Mouse (Mus musculus): ENCODE data around the gene Cd52. TPM values are rescaled to one million over a fixed set of nuclear protein-coding genes. Genes with fewer than 3 reads are reported as not detected.

The Cd52 gene
- polyA plus RNA-seq, 1 experiment, result not detected

DNA sequence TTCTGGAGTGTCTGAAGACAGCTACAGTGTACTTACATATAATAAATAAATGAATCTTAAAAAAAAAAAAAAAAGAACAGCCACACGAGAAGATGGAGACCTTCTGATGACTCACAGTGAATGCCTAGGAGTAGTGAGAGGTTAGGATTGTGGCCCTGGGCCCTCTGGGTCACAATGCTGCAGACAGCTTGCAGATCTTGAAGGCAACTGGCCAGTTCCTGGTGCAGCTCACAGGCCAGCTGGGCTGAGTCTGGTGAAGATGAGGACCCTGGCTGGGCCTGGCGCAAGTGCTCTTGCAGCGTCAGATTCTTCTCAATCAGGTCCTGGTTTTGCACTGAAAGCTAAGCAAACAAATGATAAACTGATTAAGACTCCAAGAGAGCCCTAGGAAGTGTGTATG is 37.2 kb upstream of the Cd52 start:
- H3K27me3 ChIP-seq (ENCODE audit: control insufficient read depth, insufficient read depth, insufficient read length), result no peaks in the 10 kb centered on the region
- peaks cover 8% of the 10 kb centered on the region for H3K79me3 ChIP-seq (ENCODE audit: low read depth)
- H3ac ChIP-seq (ENCODE audit: control insufficient read depth, insufficient read length, low read depth), result no peak overlapping the region
- no peaks in the 10 kb centered on the region for H3K36me3 ChIP-seq (ENCODE audit: control insufficient read depth, insufficient read depth)
- no peak overlapping the region for H3K4me3 ChIP-seq (ENCODE audit: insufficient read depth, poor library complexity, severe bottlenecking)
- peaks cover 14% of the 10 kb centered on the region for H3K79me2 ChIP-seq (ENCODE audit: control insufficient read depth, insufficient read depth)
- TF ChIP-seq CTCF (IDR thresholded peaks at IDR 0.05; ENCODE audit: control insufficient read depth, insufficient read depth, insufficient read length) (no peak), USF1 (IDR thresholded peaks at IDR 0.05; ENCODE audit: low read depth) (no peak), FOSL1 (IDR thresholded peaks at IDR 0.05; ENCODE audit: insufficient read depth, low read length, poor library complexity, severe bottlenecking) (no peak)

- no peak overlapping the region for H3ac ChIP-seq (ENCODE audit: control insufficient read depth, insufficient read length, low read depth)
- peaks cover 5% of the 10 kb centered on the region for H3K36me3 ChIP-seq (ENCODE audit: control insufficient read depth, insufficient read depth)
- peaks cover 17% of the 10 kb centered on the region for H3K79me2 ChIP-seq (ENCODE audit: control insufficient read depth, insufficient read depth)
- peaks cover 8% of the 10 kb centered on the region for H3K79me3 ChIP-seq (ENCODE audit: low read depth)
- TF ChIP-seq CEBPB (IDR thresholded peaks at IDR 0.05; ENCODE audit: low read depth) (no peak), MYOG (IDR thresholded peaks at IDR 0.05; ENCODE audit: control insufficient read depth, extremely low read depth, insufficient read length) (no peak), MAX (IDR thresholded peaks at IDR 0.05) (no peak), USF1 (IDR thresholded peaks at IDR 0.05; ENCODE audit: low read depth) (no peak), MYOD1 (IDR thresholded peaks at IDR 0.05; ENCODE audit: control insufficient read depth, insufficient read length, low read depth) (no peak), CTCF (IDR thresholded peaks at IDR 0.05; ENCODE audit: control insufficient read depth, insufficient read depth, insufficient read length) (no peak), FOSL1 (IDR thresholded peaks at IDR 0.05; ENCODE audit: insufficient read depth, low read length, poor library complexity, severe bottlenecking) (no peak)
- H3K4me3 ChIP-seq (ENCODE audit: insufficient read depth, poor library complexity, severe bottlenecking), result no peak overlapping the region
- no peaks in the 10 kb centered on the region for H3K27me3 ChIP-seq (ENCODE audit: control insufficient read depth, insufficient read depth, insufficient read length)
Measured at GRCm38 (mm10) chr4:134129482-134129881, 34.6 kb upstream of the Cd52 start.

- H3K79me2 ChIP-seq (ENCODE audit: control insufficient read depth, insufficient read depth), result peaks cover 17% of the 10 kb centered on the region
Measured at GRCm38 (mm10) chr4:134128983-134129362, 34.1 kb upstream of the Cd52 start.

GRCm38 (mm10) chr4:134128221-134128982 is 33.5 kb upstream of the Cd52 start, which contains the start of gene Sh3bgrl3:
Gene Sh3bgrl3 (minus strand): TSS chr4:134128789.
- H3ac ChIP-seq (ENCODE audit: control insufficient read depth, insufficient read length, low read depth), result peak within 1 kb of the TSS; percentile 72
- H3K36me3 ChIP-seq (ENCODE audit: control insufficient read depth, insufficient read depth), result peaks cover 5% of the 10 kb centered on the region
- peaks cover 8% of the 10 kb centered on the region for H3K79me3 ChIP-seq (ENCODE audit: low read depth)
- TF ChIP-seq USF1 (IDR thresholded peaks at IDR 0.05; ENCODE audit: low read depth), result no peak
- peak; percentile 18 for TF ChIP-seq MAX (IDR thresholded peaks at IDR 0.05)
- H3K4me3 ChIP-seq (ENCODE audit: insufficient read depth, poor library complexity, severe bottlenecking), result peak within 1 kb of the TSS; percentile 64
- peaks cover 17% of the 10 kb centered on the region for H3K79me2 ChIP-seq (ENCODE audit: control insufficient read depth, insufficient read depth)
- no peaks in the 10 kb centered on the region for H3K27me3 ChIP-seq (ENCODE audit: control insufficient read depth, insufficient read depth, insufficient read length)

More at GRCm38 (mm10) chr4:134128983-134129362, 34.1 kb upstream of the Cd52 start:
- Histone ChIP-seq H3ac (ENCODE audit: control insufficient read depth, insufficient read length, low read depth) (peak overlapping the region; percentile 59), H3K36me3 (ENCODE audit: control insufficient read depth, insufficient read depth) (peaks cover 5% of the 10 kb centered on the region), H3K4me3 (ENCODE audit: insufficient read depth, poor library complexity, severe bottlenecking) (peak overlapping the region; percentile 64), H3K27me3 (ENCODE audit: control insufficient read depth, insufficient read depth, insufficient read length) (no peaks in the 10 kb centered on the region), H3K79me3 (ENCODE audit: low read depth) (peaks cover 8% of the 10 kb centered on the region)
- TF ChIP-seq CTCF (IDR thresholded peaks at IDR 0.05; ENCODE audit: control insufficient read depth, insufficient read depth, insufficient read length) (no peak), CEBPB (IDR thresholded peaks at IDR 0.05; ENCODE audit: low read depth) (no peak), FOSL1 (IDR thresholded peaks at IDR 0.05; ENCODE audit: insufficient read depth, low read length, poor library complexity, severe bottlenecking) (no peak), MYOD1 (IDR thresholded peaks at IDR 0.05; ENCODE audit: control insufficient read depth, insufficient read length, low read depth) (no peak), USF1 (IDR thresholded peaks at IDR 0.05; ENCODE audit: low read depth) (no peak), MYOG (IDR thresholded peaks at IDR 0.05; ENCODE audit: control insufficient read depth, extremely low read depth, insufficient read length) (no peak), MAX (IDR thresholded peaks at IDR 0.05) (no peak)

DNA sequence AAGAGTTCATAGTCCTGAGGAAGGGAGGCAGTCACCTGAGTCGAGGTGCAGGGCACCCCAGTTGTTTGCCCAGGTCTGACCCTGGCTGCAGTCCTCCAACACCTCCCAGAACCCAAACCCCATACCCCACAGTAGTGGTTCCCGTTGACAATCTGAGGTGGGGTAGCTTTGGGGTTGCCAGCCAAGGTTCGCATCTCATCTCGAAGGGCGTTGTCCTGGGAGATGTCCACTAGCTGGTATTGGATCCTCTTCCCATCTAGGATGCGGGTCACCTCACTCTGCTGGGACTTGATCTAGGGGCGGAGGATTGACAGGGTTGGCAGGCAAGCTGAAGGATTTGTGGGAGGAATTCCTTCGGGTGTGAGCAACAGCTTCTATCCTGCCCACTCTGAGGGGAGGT is 32.9 kb upstream of the Cd52 start:
- peaks cover 17% of the 10 kb centered on the region for H3K79me2 ChIP-seq (ENCODE audit: control insufficient read depth, insufficient read depth)
- peaks cover 8% of the 10 kb centered on the region for H3K79me3 ChIP-seq (ENCODE audit: low read depth)
- H3K4me3 ChIP-seq (ENCODE audit: insufficient read depth, poor library complexity, severe bottlenecking), result peak overlapping the region; percentile 64
- H3K27me3 ChIP-seq (ENCODE audit: control insufficient read depth, insufficient read depth, insufficient read length), result no peaks in the 10 kb centered on the region
- peak overlapping the region; percentile 72 for H3ac ChIP-seq (ENCODE audit: control insufficient read depth, insufficient read length, low read depth)
- peaks cover 5% of the 10 kb centered on the region for H3K36me3 ChIP-seq (ENCODE audit: control insufficient read depth, insufficient read depth)
- TF ChIP-seq MYOD1 (IDR thresholded peaks at IDR 0.05; ENCODE audit: control insufficient read depth, insufficient read length, low read depth), result no peak
- TF ChIP-seq FOSL1 (IDR thresholded peaks at IDR 0.05; ENCODE audit: insufficient read depth, low read length, poor library complexity, severe bottlenecking), result no peak
- no peak for TF ChIP-seq USF1 (IDR thresholded peaks at IDR 0.05; ENCODE audit: low read depth)
- no peak for TF ChIP-seq CEBPB (IDR thresholded peaks at IDR 0.05; ENCODE audit: low read depth)
- no peak for TF ChIP-seq MAX (IDR thresholded peaks at IDR 0.05)
- TF ChIP-seq CTCF (IDR thresholded peaks at IDR 0.05; ENCODE audit: control insufficient read depth, insufficient read depth, insufficient read length), result no peak
- TF ChIP-seq MYOG (IDR thresholded peaks at IDR 0.05; ENCODE audit: control insufficient read depth, extremely low read depth, insufficient read length), result no peak

GRCm38 (mm10) chr4:134127121-134127455 is 32.2 kb upstream of the Cd52 start:
- Histone ChIP-seq H3K27me3 (ENCODE audit: control insufficient read depth, insufficient read depth, insufficient read length) (no peaks in the 10 kb centered on the region), H3K79me2 (ENCODE audit: control insufficient read depth, insufficient read depth) (peaks cover 17% of the 10 kb centered on the region), H3K36me3 (ENCODE audit: control insufficient read depth, insufficient read depth) (peaks cover 5% of the 10 kb centered on the region), H3K79me3 (ENCODE audit: low read depth) (peaks cover 8% of the 10 kb centered on the region), H3ac (ENCODE audit: control insufficient read depth, insufficient read length, low read depth) (no peak overlapping the region), H3K4me3 (ENCODE audit: insufficient read depth, poor library complexity, severe bottlenecking) (no peak overlapping the region)
- TF ChIP-seq USF1 (IDR thresholded peaks at IDR 0.05; ENCODE audit: low read depth) (no peak), MYOD1 (IDR thresholded peaks at IDR 0.05; ENCODE audit: control insufficient read depth, insufficient read length, low read depth) (no peak), CEBPB (IDR thresholded peaks at IDR 0.05; ENCODE audit: low read depth) (no peak), MAX (IDR thresholded peaks at IDR 0.05) (no peak), FOSL1 (IDR thresholded peaks at IDR 0.05; ENCODE audit: insufficient read depth, low read length, poor library complexity, severe bottlenecking) (no peak), MYOG (IDR thresholded peaks at IDR 0.05; ENCODE audit: control insufficient read depth, extremely low read depth, insufficient read length) (no peak), CTCF (IDR thresholded peaks at IDR 0.05; ENCODE audit: control insufficient read depth, insufficient read depth, insufficient read length) (no peak)

All from C2C12 (cell line).